Mouse (Mus musculus): ENCODE data around the gene Camk1d. TPM values are rescaled to one million over a fixed set of nuclear protein-coding genes. Genes with fewer than 3 reads are reported as not detected.
"Not testable (repeated sequence)": the region's sequence is repeated elsewhere in the genome, so short reads cannot be mapped to it uniquely, and the experiment has no call there.

Camk1d gene
- total RNA-seq, 2 experiments from 2014 or later: 64.2 to 64.3 TPM

GRCm38 (mm10) chr2:5294451-5294850, 419.9 kb downstream of the Camk1d start:
- no peak for DNase-seq
- intact Hi-C loops (cut with DNase I): no loop called here

DNA sequence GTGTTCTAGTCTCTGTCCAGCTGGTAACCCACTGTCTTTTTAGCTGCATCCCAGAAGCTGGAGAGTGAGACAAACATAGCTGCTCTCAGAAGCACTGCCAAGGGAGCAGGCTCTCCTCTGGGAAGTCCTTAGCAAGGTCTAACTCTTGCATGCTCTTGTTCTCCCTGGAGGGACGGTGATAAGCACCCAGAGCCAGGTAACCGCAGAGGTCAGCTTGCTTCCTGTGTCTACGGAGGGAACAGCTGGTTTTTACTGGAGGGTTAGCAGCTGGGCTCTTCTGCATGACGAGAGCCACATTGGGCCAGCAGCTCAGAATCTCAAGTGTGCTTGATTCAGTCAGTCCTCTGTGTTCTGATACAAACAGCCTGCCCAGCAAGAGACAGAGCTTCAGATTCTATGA, 425.7 kb downstream of the Camk1d start:
- intact Hi-C loops (cut with DNase I): no loop called here
- DNase-seq: no peak

- no peak for DNase-seq
- intact Hi-C loops (cut with DNase I): no loop called here
These were observed 427.3 kb downstream of the Camk1d start for GRCm38 (mm10) chr2:5287044-5287380.

- intact Hi-C loops (cut with DNase I): no loop called here
- no peak for DNase-seq
These were observed 427.9 kb downstream of the Camk1d start for GRCm38 (mm10) chr2:5286189-5287043.

DNA sequence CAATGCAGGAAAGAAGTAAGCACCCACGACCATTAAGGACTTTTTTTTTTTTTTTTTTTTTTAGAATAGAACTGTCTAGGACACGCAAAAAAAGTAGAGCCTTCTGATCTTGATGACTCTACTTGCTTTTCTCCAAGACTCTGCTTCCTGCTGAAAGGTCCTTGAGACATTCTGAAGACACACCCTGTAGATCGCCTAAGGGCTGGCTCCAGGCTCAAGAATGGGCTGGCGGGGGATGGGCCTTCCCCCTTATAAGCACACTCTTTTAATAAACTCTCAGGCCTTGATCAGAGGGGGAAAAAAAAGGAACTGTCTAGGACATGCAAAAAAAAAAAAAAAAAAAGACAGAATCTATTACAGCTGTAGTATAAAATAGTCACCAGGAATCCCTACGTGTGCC, 430.0 kb downstream of the Camk1d start:
- intact Hi-C loops (cut with DNase I): no loop called here

GRCm38 (mm10) chr2:5282623-5283022, 431.7 kb downstream of the Camk1d start:
- intact Hi-C loops (cut with DNase I): no loop called here
- no peak for DNase-seq

More for the DNA sequence above, 430.0 kb downstream of the Camk1d start:
- DNase-seq: no peak

- intact Hi-C loops (cut with DNase I): no loop called here
- DNase-seq: no peak
These were observed 446.3 kb downstream of the Camk1d start for GRCm38 (mm10) chr2:5267980-5268379.

DNA sequence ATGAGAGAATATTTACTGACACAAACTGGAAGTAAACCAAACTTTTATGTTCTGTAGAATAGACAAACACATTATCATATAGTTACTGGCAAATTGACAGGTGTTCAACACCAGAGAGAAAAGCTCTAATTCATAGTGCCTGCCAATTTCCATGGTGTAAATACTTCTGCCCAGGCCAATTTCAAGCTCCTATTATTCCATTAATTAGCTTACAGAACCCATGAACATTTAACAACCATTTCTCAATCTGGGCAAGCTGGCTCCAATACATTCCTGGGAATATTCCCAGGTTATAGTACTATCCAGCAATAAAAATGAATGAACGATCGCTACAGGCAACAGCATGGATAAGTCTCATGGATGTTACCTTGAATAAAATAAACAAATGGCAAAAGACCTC, 452.0 kb downstream of the Camk1d start:
- intact Hi-C loops (cut with DNase I): no loop called here
- DNase-seq: no peak

GRCm38 (mm10) chr2:5258250-5258649, 456.1 kb downstream of the Camk1d start:
- no peak for DNase-seq
- intact Hi-C loops (cut with DNase I): no loop called here

GRCm38 (mm10) chr2:5249969-5250368, 464.3 kb downstream of the Camk1d start:
- intact Hi-C loops (cut with DNase I): loop anchor here (5.0 kb wide), 1 partner anchor 158 kb away; no protein-coding TSS in a partner anchor
- peak; percentile 91 for DNase-seq

DNA sequence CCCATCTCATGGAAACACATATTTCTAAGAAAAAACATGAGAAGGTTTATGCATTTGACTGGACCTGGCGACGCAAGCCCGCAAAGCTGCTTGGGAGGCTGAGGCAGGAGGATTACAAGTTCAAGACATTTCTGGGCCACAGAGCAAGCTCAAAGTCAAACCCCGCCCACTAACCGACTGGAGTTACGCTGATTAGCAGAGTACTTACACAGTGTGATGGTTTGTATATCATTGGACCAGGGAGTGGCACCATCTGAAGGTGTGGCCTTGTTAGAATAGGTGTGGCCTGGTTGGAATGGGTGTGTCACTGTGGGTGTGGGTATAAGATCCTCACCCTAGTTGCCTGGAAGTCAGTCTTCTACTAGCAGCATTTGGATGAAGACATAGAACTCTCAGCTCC, 465.1 kb downstream of the Camk1d start:
- DNase-seq: not testable (repeated sequence)
- intact Hi-C loops (cut with DNase I): loop anchor here (5.0 kb wide), 1 partner anchor 157 kb away; no protein-coding TSS in a partner anchor

Other genes with a start within 250 kb of the Camk1d start
- gene Nudt5, start 130.5 kb upstream of the Camk1d start, total RNA-seq (2021): 10 to 100 TPM; 14.4 to 15.4 TPM
- 100 to 1,000 TPM; 137 to 148 TPM for gene Cdc123, start 130.6 kb upstream of the Camk1d start, total RNA-seq (2021)
- 1 to 10 TPM in 1 of 2 experiments, under 1 TPM in 1; 0.94 to 1.5 TPM for gene Gm13199, start 148.4 kb upstream of the Camk1d start, total RNA-seq (2021)
- 100 to 1,000 TPM; 100 to 114 TPM for gene Sec61a2, start 180.9 kb upstream of the Camk1d start, total RNA-seq (2021)
- gene Dhtkd1, start 228.3 kb upstream of the Camk1d start, total RNA-seq (2021): 10 to 100 TPM; 11.6 to 14.8 TPM
- 10 to 100 TPM; 16.7 to 19.6 TPM for gene Upf2, start 237.0 kb upstream of the Camk1d start, total RNA-seq (2021)